Mouse (Mus musculus): ENCODE measurements around the gene Cfl2. TPM values are rescaled to one million over a fixed set of nuclear protein-coding genes. Genes with fewer than 3 reads are reported as not detected.

Gene Cfl2
- polyA plus RNA-seq, 1 experiment, result 86.8 TPM

DNA sequence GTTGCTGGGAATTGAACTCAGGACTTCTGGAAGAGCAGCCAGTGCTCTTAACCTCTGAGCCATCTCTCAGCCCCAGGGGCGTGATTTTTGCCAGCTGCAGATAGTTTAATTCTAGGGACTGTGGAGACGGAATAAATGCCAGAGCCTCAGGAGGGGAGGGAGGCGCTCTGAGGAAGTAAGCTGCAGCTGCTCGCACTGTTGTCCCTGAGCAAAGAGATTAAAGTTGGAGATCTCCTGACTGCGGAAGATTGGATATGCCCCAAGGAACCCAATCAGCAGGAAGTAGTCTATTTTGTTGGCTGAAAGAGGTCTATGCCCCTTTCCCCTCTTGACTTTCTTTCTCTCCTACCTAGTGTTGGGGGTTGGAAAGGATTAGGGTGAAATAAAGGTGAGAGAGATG, 14.2 kb upstream of the Cfl2 start:
- TF ChIP-seq POLR2A (IDR thresholded peaks at IDR 0.05; ENCODE audit: borderline replicate concordance, insufficient read depth, low read length) (no peak), CTCF (IDR thresholded peaks at IDR 0.05; ENCODE audit: borderline replicate concordance, insufficient read depth, low read depth, low read length) (no peak)
- DNase-seq, result no peak
- Histone ChIP-seq H3K27ac (ENCODE audit: insufficient read depth, low read length) (no peak overlapping the region), H3K27me3 (ENCODE audit: control insufficient read depth, insufficient read depth, low read length) (no peaks in the 10 kb centered on the region), H3K4me3 (replicated peaks; ENCODE audit: insufficient read depth, low read depth, low read length) (no peak overlapping the region), H3K4me1 (ENCODE audit: control insufficient read depth, insufficient read depth, low read length) (no peaks in the 10 kb centered on the region)
- WGBS, result 26% methylated on average over 5 of the region's 5 CpGs

DNA sequence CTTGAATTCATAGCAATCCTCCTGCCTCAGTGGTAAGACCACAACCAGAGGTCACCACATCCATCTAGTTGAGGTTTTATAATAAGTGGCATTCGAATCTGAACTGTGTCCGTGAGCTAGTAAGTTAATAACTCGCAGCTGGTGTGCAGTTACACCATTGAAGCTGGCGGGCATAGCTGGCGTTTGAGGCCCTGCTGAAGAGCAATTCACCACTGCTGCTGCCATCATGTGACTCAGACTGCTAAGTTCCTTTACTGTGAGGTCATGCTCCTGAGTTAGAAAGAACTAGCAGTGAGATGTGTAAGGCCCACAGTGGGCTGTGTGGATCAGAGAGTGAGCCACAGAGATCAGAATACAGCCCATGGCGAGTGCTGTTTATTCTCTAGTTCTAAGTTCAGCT, 12.0 kb upstream of the Cfl2 start:
- 85% methylated on average over 6 of the region's 6 CpGs for WGBS
- TF ChIP-seq CTCF (IDR thresholded peaks at IDR 0.05; ENCODE audit: borderline replicate concordance, insufficient read depth, low read depth, low read length) (no peak), POLR2A (IDR thresholded peaks at IDR 0.05; ENCODE audit: borderline replicate concordance, insufficient read depth, low read length) (no peak)
- Histone ChIP-seq H3K4me3 (replicated peaks; ENCODE audit: insufficient read depth, low read depth, low read length) (no peak overlapping the region), H3K4me1 (ENCODE audit: control insufficient read depth, insufficient read depth, low read length) (no peaks in the 10 kb centered on the region), H3K27ac (ENCODE audit: insufficient read depth, low read length) (no peak overlapping the region), H3K27me3 (ENCODE audit: control insufficient read depth, insufficient read depth, low read length) (no peaks in the 10 kb centered on the region)
- DNase-seq, result no peak

DNA sequence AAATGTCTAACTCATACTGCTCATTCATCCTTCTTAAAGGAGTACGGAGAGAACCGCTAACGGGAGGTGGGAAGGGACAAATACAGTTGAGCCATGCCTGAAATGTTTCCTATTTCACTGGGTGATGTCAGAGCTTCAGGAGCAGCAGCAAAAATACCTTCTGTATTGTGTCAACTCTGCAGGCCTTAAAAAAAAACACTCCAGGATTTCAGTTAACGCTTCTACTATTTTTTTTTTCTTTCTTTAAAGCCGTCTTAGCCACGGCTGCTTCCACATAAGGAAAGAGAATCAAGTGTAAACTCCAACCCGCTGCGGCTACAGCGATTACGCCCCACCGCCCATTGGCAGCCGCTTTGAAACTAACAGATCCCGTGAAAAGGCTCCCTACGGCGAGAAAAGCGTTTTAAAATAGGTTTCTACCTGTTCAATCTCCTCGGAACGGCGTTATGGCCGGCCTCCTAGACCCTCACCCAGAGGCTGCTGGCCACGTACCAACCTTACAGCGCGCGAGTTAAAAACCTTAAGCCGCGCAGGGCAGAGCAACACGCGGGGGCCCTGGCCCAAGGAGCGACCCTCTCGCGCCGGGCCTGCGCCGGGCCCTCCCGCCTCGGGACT, 579 bp downstream of the Cfl2 start:
- peak in 1 of 2 experiments; percentile 69 for DNase-seq
- under 1% methylated on average over 36 of the region's 36 CpGs for WGBS
- Histone ChIP-seq H3K4me1 (ENCODE audit: control insufficient read depth, insufficient read depth, low read length) (no peaks in the 10 kb centered on the region; the same call in 1 of the 2 replicates), H3K27me3 (ENCODE audit: control insufficient read depth, insufficient read depth, low read length) (no peaks in the 10 kb centered on the region), H3K4me3 (replicated peaks; ENCODE audit: insufficient read depth, low read depth, low read length) (peak overlapping the region; percentile 94), H3K27ac (ENCODE audit: insufficient read depth, low read length) (peak overlapping the region; percentile 96)
- TF ChIP-seq CTCF (IDR thresholded peaks at IDR 0.05; ENCODE audit: borderline replicate concordance, insufficient read depth, low read depth, low read length) (no peak), POLR2A (IDR thresholded peaks at IDR 0.05; ENCODE audit: borderline replicate concordance, insufficient read depth, low read length) (no peak)

DNA sequence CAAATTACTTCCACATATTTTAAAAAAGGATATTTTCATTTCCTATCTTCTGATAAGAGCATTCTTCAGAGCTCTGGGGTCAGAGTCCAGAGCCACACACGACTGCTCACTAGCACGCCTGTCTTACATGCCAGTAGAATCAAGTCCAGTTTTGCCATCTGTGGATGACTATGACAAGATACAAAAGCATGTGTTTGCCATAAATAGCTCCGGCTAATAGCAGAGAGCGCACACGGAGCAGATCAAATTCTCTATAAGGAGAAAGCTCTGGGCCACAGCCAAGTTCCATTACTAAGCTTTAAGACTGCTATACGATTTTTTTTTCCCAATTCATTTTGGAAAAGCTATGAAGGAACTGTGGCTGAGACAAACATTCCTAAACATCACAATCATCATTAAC, 3.1 kb downstream of the Cfl2 start:
- no peak overlapping the region for H3K27ac ChIP-seq (ENCODE audit: insufficient read depth, low read length)
- TF ChIP-seq POLR2A (IDR thresholded peaks at IDR 0.05; ENCODE audit: borderline replicate concordance, insufficient read depth, low read length) (no peak), CTCF (IDR thresholded peaks at IDR 0.05; ENCODE audit: borderline replicate concordance, insufficient read depth, low read depth, low read length) (no peak)
- H3K4me1 ChIP-seq (ENCODE audit: control insufficient read depth, insufficient read depth, low read length), result no peaks in the 10 kb centered on the region; the same call in 1 of the 2 replicates
- 6% methylated on average over 6 of the region's 6 CpGs for WGBS
- no peaks in the 10 kb centered on the region for H3K27me3 ChIP-seq (ENCODE audit: control insufficient read depth, insufficient read depth, low read length)
- peak; percentile 44 to 85 for DNase-seq
- H3K4me3 ChIP-seq (replicated peaks; ENCODE audit: insufficient read depth, low read depth, low read length), result peak overlapping the region; percentile 4

DNA sequence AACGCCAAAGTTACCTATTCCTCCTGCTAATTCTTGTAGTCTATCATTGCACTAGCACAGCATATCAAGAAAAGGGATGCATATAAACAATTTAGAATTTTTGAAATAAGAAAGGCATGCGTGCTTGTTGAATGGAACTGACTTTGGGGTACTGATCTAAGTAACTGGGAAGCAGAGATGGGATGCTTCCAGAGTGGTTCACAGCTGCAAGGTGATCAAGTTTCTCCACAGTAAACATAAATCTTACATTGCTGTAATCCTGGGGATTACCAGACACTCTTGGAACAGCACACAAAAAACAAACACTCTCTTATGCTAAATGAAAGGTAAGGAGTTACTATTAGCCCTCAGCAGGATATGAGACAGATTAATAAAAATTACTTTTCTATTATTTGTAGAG, 12.1 kb downstream of the Cfl2 start:
- no peak for DNase-seq
- no peak overlapping the region for H3K4me3 ChIP-seq (replicated peaks; ENCODE audit: insufficient read depth, low read depth, low read length)
- no peak overlapping the region for H3K27ac ChIP-seq (ENCODE audit: insufficient read depth, low read length)
- 96% methylated on average over 2 of the region's 2 CpGs for WGBS
- H3K27me3 ChIP-seq (ENCODE audit: control insufficient read depth, insufficient read depth, low read length), result no peaks in the 10 kb centered on the region
- TF ChIP-seq POLR2A (IDR thresholded peaks at IDR 0.05; ENCODE audit: borderline replicate concordance, insufficient read depth, low read length) (no peak), CTCF (IDR thresholded peaks at IDR 0.05; ENCODE audit: borderline replicate concordance, insufficient read depth, low read depth, low read length) (no peak)
- H3K4me1 ChIP-seq (ENCODE audit: control insufficient read depth, insufficient read depth, low read length), result no peaks in the 10 kb centered on the region

DNA sequence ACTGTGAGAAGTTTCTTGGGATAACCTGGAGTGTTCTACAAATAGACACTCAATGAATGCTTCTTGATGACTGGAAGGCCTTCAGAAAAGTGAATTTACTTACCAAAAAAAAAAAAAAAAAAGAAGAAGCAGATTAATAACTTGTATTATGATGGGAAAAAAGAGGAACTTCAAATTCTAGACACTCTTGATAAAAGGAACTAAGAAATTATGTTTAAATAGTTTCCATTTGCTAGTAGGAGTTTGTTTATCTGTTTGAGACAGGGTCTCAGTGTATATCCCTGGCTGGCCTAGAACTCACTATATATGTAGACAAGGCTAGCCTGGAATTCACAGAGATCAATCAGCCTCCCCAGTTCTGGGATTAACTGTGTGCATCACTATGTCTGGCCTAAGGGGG, 18.3 kb downstream of the Cfl2 start:
- Histone ChIP-seq H3K27ac (ENCODE audit: insufficient read depth, low read length) (no peak overlapping the region), H3K4me3 (replicated peaks; ENCODE audit: insufficient read depth, low read depth, low read length) (no peak overlapping the region), H3K27me3 (ENCODE audit: control insufficient read depth, insufficient read depth, low read length) (no peaks in the 10 kb centered on the region), H3K4me1 (ENCODE audit: control insufficient read depth, insufficient read depth, low read length) (no peaks in the 10 kb centered on the region)
- TF ChIP-seq POLR2A (IDR thresholded peaks at IDR 0.05; ENCODE audit: borderline replicate concordance, insufficient read depth, low read length) (no peak), CTCF (IDR thresholded peaks at IDR 0.05; ENCODE audit: borderline replicate concordance, insufficient read depth, low read depth, low read length) (no peak)
- no peak for DNase-seq

- no peaks in the 10 kb centered on the region for H3K4me1 ChIP-seq (ENCODE audit: control insufficient read depth, insufficient read depth, low read length)
- H3K4me3 ChIP-seq (replicated peaks; ENCODE audit: insufficient read depth, low read depth, low read length), result no peak overlapping the region
- TF ChIP-seq POLR2A (IDR thresholded peaks at IDR 0.05; ENCODE audit: borderline replicate concordance, insufficient read depth, low read length), result no peak
- TF ChIP-seq CTCF (IDR thresholded peaks at IDR 0.05; ENCODE audit: borderline replicate concordance, insufficient read depth, low read depth, low read length), result no peak
- no peak for DNase-seq
- no peak overlapping the region for H3K27ac ChIP-seq (ENCODE audit: insufficient read depth, low read length)
- 98% methylated on average over 1 of the region's 1 CpGs for WGBS
- H3K27me3 ChIP-seq (ENCODE audit: control insufficient read depth, insufficient read depth, low read length), result no peaks in the 10 kb centered on the region
Measured at GRCm38 (mm10) chr12:54841576-54841975, 21.1 kb downstream of the Cfl2 start.

DNA sequence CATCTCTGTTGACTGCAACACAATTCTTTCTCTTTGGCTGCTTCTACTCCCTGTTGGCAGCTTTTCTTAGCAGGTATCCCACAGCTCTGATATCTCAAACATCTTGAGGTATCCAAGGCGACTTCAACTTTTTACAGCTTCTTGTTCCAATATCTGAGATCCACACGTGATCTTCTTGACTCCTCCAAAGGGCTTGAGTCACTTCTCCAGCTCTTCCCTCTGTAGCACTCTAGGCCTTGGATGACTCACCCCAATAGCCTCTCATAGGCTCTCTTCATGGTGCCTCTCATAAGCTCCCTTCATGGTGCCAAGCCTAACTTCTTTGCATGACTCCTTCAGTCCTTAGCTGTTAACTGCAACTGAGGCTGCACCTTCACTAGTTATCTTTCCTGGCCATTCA, 22.9 kb downstream of the Cfl2 start:
- Histone ChIP-seq H3K27ac (ENCODE audit: insufficient read depth, low read length) (no peak overlapping the region), H3K27me3 (ENCODE audit: control insufficient read depth, insufficient read depth, low read length) (no peaks in the 10 kb centered on the region), H3K4me3 (replicated peaks; ENCODE audit: insufficient read depth, low read depth, low read length) (no peak overlapping the region), H3K4me1 (ENCODE audit: control insufficient read depth, insufficient read depth, low read length) (no peaks in the 10 kb centered on the region)
- TF ChIP-seq CTCF (IDR thresholded peaks at IDR 0.05; ENCODE audit: borderline replicate concordance, insufficient read depth, low read depth, low read length) (no peak), POLR2A (IDR thresholded peaks at IDR 0.05; ENCODE audit: borderline replicate concordance, insufficient read depth, low read length) (no peak)
- DNase-seq, result no peak
- 84% methylated on average over 2 of the region's 2 CpGs for WGBS

Data from cerebellum, adult 2 months (tissue).